Mouse (Mus musculus): ENCODE measurements around the gene Gm9837.
"Not testable (repeated sequence)": the region's sequence is repeated elsewhere in the genome, so short reads cannot be mapped to it uniquely, and the experiment has no call there.

Gene Gm9837

DNA sequence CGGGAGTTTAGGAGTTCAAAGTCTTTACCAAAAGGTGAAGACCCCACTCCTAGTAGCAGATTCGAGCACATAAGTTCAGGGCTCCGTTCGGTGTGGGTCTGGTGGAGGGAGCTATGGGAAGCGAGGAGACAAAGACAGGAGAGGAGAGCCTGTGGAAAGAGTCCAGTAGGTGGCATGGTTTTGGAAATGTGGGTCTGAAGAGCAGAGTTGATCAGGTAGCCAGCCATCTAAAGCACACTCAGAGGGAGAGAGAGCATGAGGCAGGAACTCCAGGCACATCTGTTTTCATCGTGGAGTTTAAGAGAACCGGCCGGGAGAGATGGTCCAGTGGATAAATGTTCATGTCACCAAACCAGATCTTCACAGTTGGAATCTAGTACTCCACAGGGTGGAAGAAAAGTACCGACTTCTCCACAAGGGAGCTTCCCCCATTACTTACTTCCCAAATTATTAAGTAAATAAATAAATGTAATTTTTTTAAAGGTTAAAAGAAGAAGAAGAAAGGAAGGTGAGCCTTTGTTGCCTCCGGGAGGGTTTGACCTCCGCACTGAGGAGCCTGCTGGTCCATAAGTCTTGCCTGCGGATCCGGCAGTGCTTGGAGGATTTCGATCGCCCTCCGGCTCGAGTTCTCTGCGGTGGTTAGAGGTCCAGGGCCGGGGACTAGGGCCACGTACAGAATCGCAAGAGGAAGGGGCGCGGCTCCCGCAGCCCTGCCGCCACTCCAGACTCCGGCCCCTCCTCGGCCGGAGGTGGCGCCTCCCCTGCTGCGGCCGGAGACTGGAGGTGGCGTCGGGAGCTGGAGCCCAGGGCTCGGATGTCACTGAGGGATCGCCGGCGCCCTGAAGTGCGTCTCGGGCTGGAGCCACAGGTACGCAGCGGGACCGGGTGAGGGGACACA is 13.6 kb downstream of the Gm9837 start, which contains the start of the genes Gm10447 and Shroom1:
Gm10447 (minus strand) TSS at position 637 of the 898 bp plus-strand sequence.
Shroom1 (plus strand) TSS at position 732 of the 898 bp plus-strand sequence.
- DNase-seq (ENCODE audit: low spot score), result peak; percentile 55

DNA sequence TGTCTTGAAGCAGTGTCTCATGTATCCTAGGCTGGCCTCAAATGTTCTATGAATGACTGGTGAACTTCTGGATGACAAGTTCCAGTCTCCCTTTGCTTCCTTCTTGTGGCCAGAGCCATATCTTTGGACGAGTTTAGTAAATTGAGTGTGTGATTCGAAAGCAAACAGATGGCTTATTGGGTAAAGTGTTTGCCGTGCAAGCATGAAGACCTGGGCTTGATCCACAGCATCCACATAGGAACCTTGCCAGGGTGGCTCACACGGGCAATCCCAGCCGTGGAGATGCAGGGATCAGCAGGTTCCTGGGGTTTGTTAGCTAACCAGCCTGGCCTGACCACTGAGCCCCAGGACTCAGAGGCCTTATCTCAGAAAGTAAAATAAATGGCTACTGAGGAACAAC is 17.2 kb downstream of the Gm9837 start:
- no peak for DNase-seq (ENCODE audit: low spot score)

DNA sequence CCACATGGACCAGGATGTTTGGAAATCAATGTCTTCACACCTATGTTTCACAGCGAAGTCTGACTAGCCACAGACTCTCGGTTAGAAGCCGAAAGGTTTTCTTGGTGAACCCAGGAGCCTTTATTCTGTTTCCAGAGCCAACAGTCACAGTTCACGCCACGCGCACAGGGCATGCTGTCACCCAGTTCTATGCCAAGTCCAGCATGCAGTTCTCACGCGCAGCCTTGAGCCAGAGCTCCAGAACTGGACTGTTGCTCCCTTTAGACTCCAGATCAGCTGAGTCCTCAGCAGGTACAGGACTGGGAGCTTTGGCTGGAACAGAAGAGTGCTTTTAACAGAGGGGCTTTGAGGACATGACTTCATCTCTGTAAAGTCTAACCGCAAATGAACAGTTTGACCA is 17.9 kb downstream of the Gm9837 start:
- no peak for DNase-seq (ENCODE audit: low spot score)

DNA sequence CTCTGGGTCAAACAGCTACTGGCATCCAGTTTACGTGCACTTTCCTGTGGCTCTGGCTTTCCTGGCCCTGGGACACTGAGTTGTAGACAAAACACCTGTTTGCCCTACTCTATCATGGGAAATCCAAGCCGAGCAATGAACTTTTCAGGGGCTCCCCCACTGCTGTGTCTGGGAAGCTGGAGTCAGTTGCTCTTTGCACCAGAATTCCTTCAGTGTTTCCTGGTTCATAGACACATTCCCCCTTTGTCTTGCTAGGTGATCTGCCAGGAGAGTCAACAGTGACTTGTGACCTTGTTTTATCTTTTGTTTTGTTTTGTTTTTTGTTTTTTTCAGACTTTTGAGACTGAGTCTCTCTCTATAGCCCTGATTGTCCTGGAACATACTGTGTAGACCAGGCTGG is 18.9 kb downstream of the Gm9837 start:
- DNase-seq (ENCODE audit: low spot score), result no peak

GRCm38 (mm10) chr11:53450070-53450705 is 20.1 kb downstream of the Gm9837 start:
- DNase-seq (ENCODE audit: low spot score), result no peak

- DNase-seq (ENCODE audit: low spot score), result no peak
Observed at GRCm38 (mm10) chr11:53448529-53448928, 21.8 kb downstream of the Gm9837 start.

DNA sequence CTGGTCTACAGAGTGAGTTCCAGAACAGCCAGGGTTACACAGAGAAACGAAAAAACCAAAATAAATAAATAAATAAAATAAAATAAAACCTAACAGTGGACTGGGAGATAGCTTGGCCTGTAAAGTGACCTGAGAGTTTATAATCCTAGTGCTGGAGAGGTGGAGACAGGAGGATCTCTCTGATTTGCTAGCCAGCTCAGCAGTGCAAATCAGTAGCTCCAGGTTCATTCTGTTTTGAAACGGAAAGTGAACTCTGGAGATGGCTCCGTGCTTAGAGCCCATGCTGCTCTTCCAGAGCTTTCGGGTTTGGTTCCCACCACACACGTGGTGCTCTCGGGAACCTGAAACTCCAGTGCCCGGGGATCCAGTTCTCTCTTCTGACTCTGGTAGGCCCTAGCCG is 22.3 kb downstream of the Gm9837 start:
- no peak for DNase-seq (ENCODE audit: low spot score)

GRCm38 (mm10) chr11:53446183-53446582 is 24.1 kb downstream of the Gm9837 start:
- no peak for DNase-seq (ENCODE audit: low spot score)

DNA sequence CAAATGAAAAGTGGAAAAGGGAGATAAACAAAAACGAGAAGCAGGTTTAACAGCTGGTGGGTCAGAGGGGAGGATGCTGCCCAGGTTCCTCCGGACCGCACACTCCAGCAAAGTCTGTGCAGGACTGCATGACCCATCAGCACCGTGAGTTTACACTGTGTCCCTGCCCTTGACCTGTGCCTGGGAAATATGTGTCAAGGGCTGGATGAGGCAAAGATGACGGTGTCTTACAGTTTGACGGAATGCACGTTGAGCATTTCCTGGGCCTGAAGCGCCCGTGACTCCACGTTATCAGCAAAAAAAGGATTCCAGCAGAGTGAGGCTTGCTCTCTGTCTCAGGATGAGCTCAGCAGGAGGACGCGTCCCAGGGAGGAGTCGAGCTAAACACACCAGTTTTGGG is 24.7 kb downstream of the Gm9837 start:
- DNase-seq (ENCODE audit: low spot score), result no peak

- no peak for DNase-seq (ENCODE audit: low spot score)
Observed at GRCm38 (mm10) chr11:53443861-53444260, 26.4 kb downstream of the Gm9837 start.

GRCm38 (mm10) chr11:53441921-53442320 is 28.4 kb downstream of the Gm9837 start:
- DNase-seq (ENCODE audit: low spot score), result no peak

- no peak for DNase-seq (ENCODE audit: low spot score)
Observed at GRCm38 (mm10) chr11:53436338-53436737, 33.9 kb downstream of the Gm9837 start.

- DNase-seq (ENCODE audit: low spot score), result no peak
Observed at GRCm38 (mm10) chr11:53435504-53435903, 34.8 kb downstream of the Gm9837 start.

DNA sequence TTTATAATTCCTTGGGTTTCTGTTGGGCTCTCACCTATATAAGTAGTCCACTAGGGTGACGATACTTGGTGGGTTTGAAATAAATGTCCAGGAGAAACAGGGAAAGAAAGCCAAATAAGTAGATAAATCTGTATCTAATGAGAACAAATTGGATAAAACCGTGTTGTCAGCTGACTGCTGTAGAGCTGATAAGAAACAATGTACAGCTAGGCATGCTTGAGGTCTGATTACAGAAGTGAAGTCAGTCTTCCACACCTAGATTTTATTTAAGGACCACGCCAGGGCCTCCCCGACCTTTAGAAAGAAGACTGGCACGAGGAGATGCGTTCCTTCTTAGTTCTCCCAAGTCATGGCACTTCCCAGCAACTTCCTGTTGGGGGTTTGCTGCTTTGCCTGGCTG is 37.2 kb downstream of the Gm9837 start:
- DNase-seq (ENCODE audit: low spot score), result no peak

GRCm38 (mm10) chr11:53431347-53432056 is 38.8 kb downstream of the Gm9837 start:
- no peak for DNase-seq (ENCODE audit: low spot score)

- peak; percentile 97 for DNase-seq (ENCODE audit: low spot score)
Observed at GRCm38 (mm10) chr11:53430670-53431346, 39.5 kb downstream of the Gm9837 start, which contains the start of the genes Uqcrq and Gdf9. Gene Uqcrq (minus strand): TSS chr11:53430831. Gene Gdf9 (plus strand): TSS chr11:53431023.

DNA sequence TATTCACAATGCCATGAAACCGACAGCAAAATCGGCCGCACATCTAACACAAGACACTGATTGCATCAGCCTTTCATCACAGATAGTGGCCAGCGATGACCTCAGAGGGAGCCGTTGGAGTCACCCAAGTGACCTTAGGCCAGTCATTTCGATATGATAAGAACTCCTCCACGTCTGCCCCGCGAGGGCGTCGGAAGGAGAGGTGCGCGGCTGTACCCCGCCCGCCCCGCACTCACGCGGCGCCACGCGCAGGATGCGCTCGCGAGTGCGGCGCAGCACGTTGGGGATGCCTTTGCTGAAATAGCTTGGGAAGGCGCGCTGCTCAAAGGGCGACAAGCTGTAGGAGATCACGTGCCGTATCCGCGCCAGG is 40.0 kb downstream of the Gm9837 start:
- no peak for DNase-seq (ENCODE audit: low spot score)

- DNase-seq (ENCODE audit: low spot score), result no peak
Observed at GRCm38 (mm10) chr11:53429182-53429581, 41.1 kb downstream of the Gm9837 start.

DNA sequence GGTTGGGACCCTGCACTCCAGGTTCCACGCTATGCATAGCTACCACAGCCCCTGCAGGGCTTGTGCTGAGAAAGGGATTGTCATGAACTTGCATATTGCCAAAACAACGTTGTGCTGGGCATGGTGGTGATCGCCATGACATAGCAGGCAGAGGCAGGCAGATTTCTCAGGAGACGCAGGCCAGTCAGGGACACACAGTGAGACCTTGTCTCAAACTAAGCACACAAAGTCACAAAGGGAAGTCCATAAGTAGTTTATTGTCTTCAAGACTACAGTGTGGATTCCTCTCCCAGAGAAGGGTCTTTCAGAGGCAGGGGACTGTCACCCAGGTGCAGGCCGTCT is 41.6 kb downstream of the Gm9837 start:
- DNase-seq (ENCODE audit: low spot score), result no peak

- DNase-seq (ENCODE audit: low spot score), result no peak
Observed at GRCm38 (mm10) chr11:53427993-53428715, 42.1 kb downstream of the Gm9837 start.

DNA sequence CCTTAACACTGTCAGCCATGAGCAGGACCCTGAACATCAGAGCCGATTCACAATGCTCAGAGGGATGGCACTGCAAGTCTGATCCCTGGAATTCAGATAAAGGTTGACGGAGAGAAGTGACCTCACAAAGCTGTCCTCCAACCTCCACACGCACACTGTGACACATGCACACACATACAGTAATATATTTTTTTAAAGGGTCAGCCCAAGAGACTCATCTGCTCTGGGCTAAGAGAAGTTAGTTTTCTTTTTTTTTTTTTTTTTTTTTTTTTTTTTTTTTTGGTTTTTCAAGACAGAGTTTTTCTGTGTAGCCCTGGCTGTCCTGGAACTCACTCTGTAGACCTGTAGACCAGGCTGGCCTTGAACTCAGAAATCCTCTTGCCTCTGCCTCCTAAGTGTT is 43.4 kb downstream of the Gm9837 start:
- DNase-seq (ENCODE audit: low spot score), result not testable (repeated sequence)

Data from urinary bladder, postnatal 25 days (tissue).